Mouse (Mus musculus): ENCODE data around the gene Sox8. TPM values are rescaled to one million over a fixed set of nuclear protein-coding genes. Genes with fewer than 3 reads are reported as not detected.
A peak's percentile ranks its signal among the peaks of the same experiment; 100 is the strongest.

The Sox8 gene
- polyA plus RNA-seq, 1 experiment from 2014 or later = 2.4 TPM

GRCm38 (mm10) chr17:25575208-25575971, 4.9 kb upstream of the Sox8 start:
- H3K27me3 ChIP-seq (replicated peaks; ENCODE audit: control insufficient read depth, insufficient read depth, low read length) = peaks cover 19% of the 10 kb centered on the region
- H3K9me3 ChIP-seq (ENCODE audit: control insufficient read depth, low read length) = no peaks in the 10 kb centered on the region
- no peaks in the 10 kb centered on the region; the same call in 1 of the 2 replicates for H3K36me3 ChIP-seq (ENCODE audit: control insufficient read depth, insufficient read depth, low read length)
- peaks cover 12% of the 10 kb centered on the region for H3K4me1 ChIP-seq (replicated peaks; ENCODE audit: control insufficient read depth, insufficient read depth, low read length)
- H3K4me3 ChIP-seq (ENCODE audit: low read depth, low read length) = no peak overlapping the region
- ATAC-seq (replicated peaks; ENCODE audit: low FRiP score) = no peak
- H3K4me2 ChIP-seq = no peak overlapping the region
- 77% methylated on average over 12 of the region's 12 CpGs for WGBS
- H3K27ac ChIP-seq (ENCODE audit: low read depth, low read length) = no peak overlapping the region
- H3K9ac ChIP-seq (ENCODE audit: low read depth, low read length) = no peak overlapping the region
- DNase-seq (ENCODE audit: low spot score) = no peak

GRCm38 (mm10) chr17:25571453-25571820, 951 bp upstream of the Sox8 start:
- H3K27me3 ChIP-seq (replicated peaks; ENCODE audit: control insufficient read depth, insufficient read depth, low read length) = peaks cover 51% of the 10 kb centered on the region
- no peak overlapping the region for H3K27ac ChIP-seq (ENCODE audit: low read depth, low read length)
- H3K9ac ChIP-seq (ENCODE audit: low read depth, low read length) = no peak overlapping the region
- peak overlapping the region; percentile 92 for H3K4me2 ChIP-seq
- peak overlapping the region; percentile 57 for H3K4me3 ChIP-seq (ENCODE audit: low read depth, low read length)
- no peaks in the 10 kb centered on the region for H3K36me3 ChIP-seq (ENCODE audit: control insufficient read depth, insufficient read depth, low read length)
- H3K9me3 ChIP-seq (ENCODE audit: control insufficient read depth, low read length) = no peaks in the 10 kb centered on the region
- ATAC-seq (replicated peaks; ENCODE audit: low FRiP score) = no peak
- DNase-seq (ENCODE audit: low spot score) = no peak
- WGBS = 5% methylated on average over 8 of the region's 8 CpGs
- H3K4me1 ChIP-seq (replicated peaks; ENCODE audit: control insufficient read depth, insufficient read depth, low read length) = peaks cover 13% of the 10 kb centered on the region

DNA sequence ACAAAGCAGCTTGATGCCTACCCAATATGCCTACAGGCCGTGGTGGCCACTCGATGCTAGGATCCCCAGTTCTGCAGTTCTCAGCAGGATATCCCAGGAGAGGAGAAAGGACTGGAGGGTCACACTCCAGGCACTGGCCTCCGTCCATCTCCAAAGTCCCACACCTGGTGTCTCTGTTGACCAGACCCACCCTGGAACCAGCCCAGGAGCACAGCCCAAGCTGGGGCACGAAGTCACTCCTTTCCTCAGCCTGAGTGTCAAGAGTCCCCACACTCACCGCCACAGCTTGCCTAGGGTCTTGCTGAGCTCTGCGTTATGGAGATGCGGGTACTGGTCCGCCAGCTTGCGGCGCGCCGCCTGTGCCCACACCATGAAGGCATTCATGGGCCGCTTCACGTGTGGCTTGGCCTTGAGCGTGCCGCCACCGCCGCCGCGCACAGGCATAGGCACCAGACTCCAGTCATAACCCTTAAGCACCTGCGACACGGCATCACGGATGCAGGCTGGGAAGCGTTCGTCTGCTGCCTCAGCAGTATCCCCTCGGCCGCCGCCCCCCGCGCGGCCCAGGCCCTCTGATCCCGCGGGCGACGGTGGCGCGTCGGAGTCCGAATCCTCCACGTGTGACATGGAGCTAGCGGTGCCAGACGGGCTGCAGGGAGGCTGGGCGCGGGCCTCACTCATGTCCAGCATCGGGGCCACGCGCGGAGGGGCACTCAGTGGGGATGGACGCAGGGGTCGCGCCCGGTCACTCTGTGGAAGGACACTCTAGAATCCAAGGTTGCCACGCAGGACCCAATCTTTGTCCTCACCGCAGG, 446 bp downstream of the Sox8 start:
- Histone ChIP-seq H3K27me3 (replicated peaks; ENCODE audit: control insufficient read depth, insufficient read depth, low read length) (peaks cover 51% of the 10 kb centered on the region), H3K36me3 (ENCODE audit: control insufficient read depth, insufficient read depth, low read length) (no peaks in the 10 kb centered on the region), H3K9me3 (ENCODE audit: control insufficient read depth, low read length) (no peaks in the 10 kb centered on the region), H3K27ac (ENCODE audit: low read depth, low read length) (no peak overlapping the region), H3K9ac (ENCODE audit: low read depth, low read length) (no peak overlapping the region), H3K4me1 (replicated peaks; ENCODE audit: control insufficient read depth, insufficient read depth, low read length) (peaks cover 13% of the 10 kb centered on the region), H3K4me2 (peak overlapping the region; percentile 92), H3K4me3 (ENCODE audit: low read depth, low read length) (peak overlapping the region; percentile 57)
- DNase-seq (ENCODE audit: low spot score) (no peak), ATAC-seq (replicated peaks; ENCODE audit: low FRiP score) (peak; percentile 18)
- WGBS = 7% methylated on average over 54 of the region's 54 CpGs

- Histone ChIP-seq H3K4me3 (ENCODE audit: low read depth, low read length) (no peak overlapping the region), H3K36me3 (ENCODE audit: control insufficient read depth, insufficient read depth, low read length) (no peaks in the 10 kb centered on the region), H3K9ac (ENCODE audit: low read depth, low read length) (no peak overlapping the region), H3K27ac (ENCODE audit: low read depth, low read length) (no peak overlapping the region), H3K27me3 (replicated peaks; ENCODE audit: control insufficient read depth, insufficient read depth, low read length) (peaks cover 51% of the 10 kb centered on the region), H3K4me2 (no peak overlapping the region), H3K9me3 (ENCODE audit: control insufficient read depth, low read length) (no peaks in the 10 kb centered on the region), H3K4me1 (replicated peaks; ENCODE audit: control insufficient read depth, insufficient read depth, low read length) (peaks cover 13% of the 10 kb centered on the region)
- 83% methylated on average over 11 of the region's 11 CpGs for WGBS
- ATAC-seq (replicated peaks; ENCODE audit: low FRiP score) (no peak), DNase-seq (ENCODE audit: low spot score) (no peak)
Measured at GRCm38 (mm10) chr17:25568880-25569279, 1.6 kb downstream of the Sox8 start.

DNA sequence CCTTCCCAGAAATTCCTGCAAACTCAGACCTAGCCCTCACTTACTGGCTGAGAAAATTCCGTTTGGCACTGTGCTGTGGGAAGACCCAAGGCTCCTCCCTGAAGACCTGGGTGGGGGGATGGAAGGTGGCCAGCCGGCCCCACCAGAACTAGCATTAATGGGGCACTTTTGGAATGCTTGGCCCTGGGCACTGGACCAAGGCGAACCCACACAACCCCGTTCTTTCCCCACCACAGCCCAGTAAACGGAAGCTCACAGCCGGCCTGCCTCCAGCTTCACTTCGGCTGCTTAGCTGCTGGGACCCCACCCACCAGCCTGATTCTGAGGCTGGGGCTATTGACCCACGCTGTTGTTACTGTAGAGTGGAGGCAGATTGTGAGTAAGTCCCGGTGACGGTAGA, 2.3 kb downstream of the Sox8 start:
- Histone ChIP-seq H3K27me3 (replicated peaks; ENCODE audit: control insufficient read depth, insufficient read depth, low read length) (peaks cover 51% of the 10 kb centered on the region), H3K27ac (ENCODE audit: low read depth, low read length) (no peak overlapping the region), H3K36me3 (ENCODE audit: control insufficient read depth, insufficient read depth, low read length) (no peaks in the 10 kb centered on the region), H3K4me2 (no peak overlapping the region), H3K4me3 (ENCODE audit: low read depth, low read length) (no peak overlapping the region), H3K9ac (ENCODE audit: low read depth, low read length) (no peak overlapping the region), H3K9me3 (ENCODE audit: control insufficient read depth, low read length) (no peaks in the 10 kb centered on the region), H3K4me1 (replicated peaks; ENCODE audit: control insufficient read depth, insufficient read depth, low read length) (peaks cover 13% of the 10 kb centered on the region)
- DNase-seq (ENCODE audit: low spot score) (no peak), ATAC-seq (replicated peaks; ENCODE audit: low FRiP score) (no peak)
- WGBS = 45% methylated on average over 10 of the region's 10 CpGs

DNA sequence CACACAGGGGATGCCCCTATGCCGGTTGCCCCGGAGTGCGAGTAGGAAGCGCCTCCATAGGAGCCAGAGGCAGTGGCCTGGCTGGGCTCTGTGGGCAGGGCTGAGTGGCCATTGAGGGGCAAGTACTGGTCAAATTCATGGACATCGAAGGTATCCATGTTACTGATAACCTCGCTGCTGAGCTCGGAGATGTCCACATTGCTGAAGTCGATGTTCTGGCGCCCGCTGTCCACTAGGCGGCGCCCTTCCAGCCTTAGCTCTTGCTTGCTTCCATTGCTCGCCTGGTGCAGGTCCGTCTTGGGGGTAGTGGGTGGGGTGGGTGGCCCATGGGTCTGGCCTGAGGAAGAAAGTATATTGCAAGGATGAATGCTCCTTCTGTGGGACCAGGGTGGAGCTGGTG, 2.7 kb downstream of the Sox8 start:
- H3K4me3 ChIP-seq (ENCODE audit: low read depth, low read length) = no peak overlapping the region
- H3K9ac ChIP-seq (ENCODE audit: low read depth, low read length) = no peak overlapping the region
- peaks cover 49% of the 10 kb centered on the region for H3K27me3 ChIP-seq (replicated peaks; ENCODE audit: control insufficient read depth, insufficient read depth, low read length)
- ATAC-seq (replicated peaks; ENCODE audit: low FRiP score) (no peak), DNase-seq (ENCODE audit: low spot score) (peak; percentile 72)
- H3K36me3 ChIP-seq (ENCODE audit: control insufficient read depth, insufficient read depth, low read length) = no peaks in the 10 kb centered on the region
- no peak overlapping the region for H3K27ac ChIP-seq (ENCODE audit: low read depth, low read length)
- H3K4me2 ChIP-seq = no peak overlapping the region
- peaks cover 13% of the 10 kb centered on the region for H3K4me1 ChIP-seq (replicated peaks; ENCODE audit: control insufficient read depth, insufficient read depth, low read length)
- H3K9me3 ChIP-seq (ENCODE audit: control insufficient read depth, low read length) = no peaks in the 10 kb centered on the region
- WGBS = 18% methylated on average over 14 of the region's 14 CpGs

DNA sequence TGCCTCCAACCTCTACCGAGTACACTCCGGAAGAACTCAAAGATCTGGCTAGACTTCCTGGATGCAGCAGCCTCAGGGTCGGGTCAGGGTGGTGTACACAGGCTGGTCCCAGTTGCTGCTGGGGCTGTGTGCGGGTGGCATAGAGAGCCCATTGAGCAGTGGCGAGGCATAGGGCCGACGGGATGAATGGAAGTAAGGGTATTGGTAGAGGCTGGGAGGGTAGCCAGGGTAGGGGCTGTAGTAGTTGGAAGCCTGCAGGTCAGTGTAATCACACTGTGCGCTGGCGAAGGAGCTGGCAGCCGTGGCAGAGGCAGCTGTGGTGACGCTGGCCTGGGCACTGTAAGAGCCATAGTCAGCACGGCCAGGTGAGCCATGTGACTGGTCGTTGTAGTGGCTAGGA, 3.2 kb downstream of the Sox8 start:
- Histone ChIP-seq H3K36me3 (ENCODE audit: control insufficient read depth, insufficient read depth, low read length) (no peaks in the 10 kb centered on the region), H3K4me3 (ENCODE audit: low read depth, low read length) (no peak overlapping the region), H3K27ac (ENCODE audit: low read depth, low read length) (no peak overlapping the region), H3K9ac (ENCODE audit: low read depth, low read length) (no peak overlapping the region), H3K4me1 (replicated peaks; ENCODE audit: control insufficient read depth, insufficient read depth, low read length) (peaks cover 13% of the 10 kb centered on the region), H3K27me3 (replicated peaks; ENCODE audit: control insufficient read depth, insufficient read depth, low read length) (peaks cover 45% of the 10 kb centered on the region), H3K4me2 (no peak overlapping the region), H3K9me3 (ENCODE audit: control insufficient read depth, low read length) (no peaks in the 10 kb centered on the region)
- 81% methylated on average over 13 of the region's 13 CpGs for WGBS
- no peak for DNase-seq (ENCODE audit: low spot score)
- ATAC-seq (replicated peaks; ENCODE audit: low FRiP score) = no peak

GRCm38 (mm10) chr17:25565860-25566600, 4.5 kb downstream of the Sox8 start:
- WGBS = 73% methylated on average over 17 of the region's 17 CpGs

More at GRCm38 (mm10) chr17:25565860-25566600, 4.5 kb downstream of the Sox8 start:
- Histone ChIP-seq H3K27ac (ENCODE audit: low read depth, low read length) (no peak overlapping the region), H3K36me3 (ENCODE audit: control insufficient read depth, insufficient read depth, low read length) (no peaks in the 10 kb centered on the region), H3K9ac (ENCODE audit: low read depth, low read length) (no peak overlapping the region), H3K27me3 (replicated peaks; ENCODE audit: control insufficient read depth, insufficient read depth, low read length) (peaks cover 39% of the 10 kb centered on the region), H3K9me3 (ENCODE audit: control insufficient read depth, low read length) (no peaks in the 10 kb centered on the region), H3K4me2 (no peak overlapping the region), H3K4me1 (replicated peaks; ENCODE audit: control insufficient read depth, insufficient read depth, low read length) (peaks cover 9% of the 10 kb centered on the region), H3K4me3 (ENCODE audit: low read depth, low read length) (no peak overlapping the region)
- DNase-seq (ENCODE audit: low spot score) (no peak), ATAC-seq (replicated peaks; ENCODE audit: low FRiP score) (no peak)
